Mouse (Mus musculus) kidney, adult 2 months (tissue): ENCODE results near the gene Chl1. TPM values are rescaled to one million over a fixed set of nuclear protein-coding genes. Genes with fewer than 3 reads are reported as not detected.

Experiments
- DNase-seq: peaks from one replicate; pipeline ENCODE4 v3.0.0; 2021
- H3K27ac ChIP-seq: fragments of 200-500 bp; 2 replicates; pipeline ENCODE4 v1.5.1; 2012; ENCODE audit warnings: low read depth, low read length, control low read depth, inconsistent platforms; ENCODE audit not compliant: insufficient read depth
- H3K27me3 ChIP-seq: fragments of 200-500 bp; replicated peaks from 2 replicates; pipeline ENCODE4 v1.6.1; 2012; ENCODE audit warnings: mild to moderate bottlenecking, moderate library complexity, low read length, inconsistent platforms; ENCODE audit not compliant: control insufficient read depth, insufficient read depth
- H3K36me3 ChIP-seq: fragments of 200-500 bp; 2 replicates; pipeline ENCODE4 v1.6.1; 2012; ENCODE audit warnings: mild to moderate bottlenecking, moderate library complexity, low read length, inconsistent platforms; ENCODE audit not compliant: control insufficient read depth, insufficient read depth
- H3K4me1 ChIP-seq: fragments of 200-500 bp; 2 replicates; pipeline ENCODE4 v1.6.1; 2011; ENCODE audit warnings: low read length; ENCODE audit not compliant: control insufficient read depth, insufficient read depth
- H3K4me3 ChIP-seq: fragments of 200-500 bp; 2 replicates; pipeline ENCODE4 v1.5.1; 2011; ENCODE audit warnings: mild to moderate bottlenecking, low read depth, low read length, control low read depth; ENCODE audit not compliant: insufficient read depth
- CTCF ChIP-seq: fragments of 200-500 bp; conservative IDR thresholded peaks from 2 replicates; pipeline ENCODE4 v1.5.1; 2011; ENCODE audit warnings: low read depth, mild to moderate bottlenecking, control low read depth, low read length, moderate library complexity, mixed read lengths; ENCODE audit not compliant: insufficient read depth, insufficient read length
- POLR2A ChIP-seq: fragments of 200-500 bp; IDR thresholded peaks from one replicate; pipeline ENCODE4 v1.6.1; 2011; ENCODE audit warnings: low read depth, low read length, control low read depth
- WGBS: fragments of 180-500 bp; shearing (Covaris S2); methylation state at CpG from one replicate; pipeline ENCODE4 v1.1.7; 2018; 5-methylcytosine and 5-hydroxymethylcytosine counted together
- polyA plus RNA-seq: library from polyadenylated mRNA; depleted of rRNA; stranded (reverse); fragments of >200 nt; gene quantifications from 2 replicates; pipeline ENCODE4 v1.2.3, GENCODE M21; 2012

Gene Chl1
- polyA plus RNA-seq, 1 experiment = 0.42 TPM

DNA sequence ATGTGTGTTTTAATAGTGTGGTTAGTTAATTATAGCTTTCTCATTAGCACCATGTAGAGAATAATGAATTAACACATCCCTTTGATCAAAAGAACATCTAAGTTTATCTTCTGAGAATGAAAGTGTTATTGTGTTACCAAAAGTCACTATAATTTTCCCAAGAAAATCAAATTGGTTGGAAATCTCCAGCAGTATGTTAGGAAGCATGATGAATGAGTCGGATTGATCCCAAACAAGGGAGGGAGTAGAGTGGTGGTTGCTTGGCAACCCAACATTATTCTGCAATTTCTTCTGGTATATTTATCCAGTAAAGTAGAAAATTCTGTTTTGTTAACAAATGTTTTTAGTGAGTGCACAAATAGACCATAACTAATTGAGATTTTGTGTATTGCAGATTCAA, 4.4 kb downstream of the Chl1 start:
- no peak for DNase-seq
- Histone ChIP-seq H3K4me3 (no peak overlapping the region), H3K27me3 (no peaks in the 10 kb centered on the region), H3K27ac (no peak overlapping the region), H3K36me3 (no peaks in the 10 kb centered on the region), H3K4me1 (no peaks in the 10 kb centered on the region)
- 91% methylated on average over 1 of the region's 1 CpGs for WGBS
- TF ChIP-seq CTCF = no peak
- no peak for TF ChIP-seq POLR2A

DNA sequence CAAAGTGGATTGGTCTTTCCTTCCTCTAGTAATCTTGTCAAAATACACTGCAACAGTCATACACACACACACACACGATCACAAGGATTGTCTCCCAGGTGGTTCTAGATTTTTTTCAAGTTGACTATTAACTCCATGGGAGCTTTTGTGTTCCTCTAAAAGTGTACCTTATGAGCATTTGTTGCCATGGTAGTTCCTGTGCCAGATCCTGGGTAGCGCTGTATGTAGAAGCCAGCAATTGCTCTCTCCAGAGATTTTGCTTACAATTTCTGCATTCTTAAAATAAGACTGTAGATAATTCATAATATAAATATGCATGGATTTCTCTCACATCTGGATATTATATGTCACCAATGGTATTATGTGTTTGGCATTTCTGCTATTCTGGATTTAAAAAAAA, 9.2 kb downstream of the Chl1 start:
- H3K36me3 ChIP-seq = no peaks in the 10 kb centered on the region
- TF ChIP-seq POLR2A (no peak), CTCF (no peak)
- WGBS = 72% methylated on average over 2 of the region's 2 CpGs
- no peak for DNase-seq
- no peaks in the 10 kb centered on the region; the same call in 1 of the 2 replicates for H3K27me3 ChIP-seq
- H3K4me1 ChIP-seq = no peaks in the 10 kb centered on the region
- no peak overlapping the region for H3K4me3 ChIP-seq
- H3K27ac ChIP-seq = no peak overlapping the region

DNA sequence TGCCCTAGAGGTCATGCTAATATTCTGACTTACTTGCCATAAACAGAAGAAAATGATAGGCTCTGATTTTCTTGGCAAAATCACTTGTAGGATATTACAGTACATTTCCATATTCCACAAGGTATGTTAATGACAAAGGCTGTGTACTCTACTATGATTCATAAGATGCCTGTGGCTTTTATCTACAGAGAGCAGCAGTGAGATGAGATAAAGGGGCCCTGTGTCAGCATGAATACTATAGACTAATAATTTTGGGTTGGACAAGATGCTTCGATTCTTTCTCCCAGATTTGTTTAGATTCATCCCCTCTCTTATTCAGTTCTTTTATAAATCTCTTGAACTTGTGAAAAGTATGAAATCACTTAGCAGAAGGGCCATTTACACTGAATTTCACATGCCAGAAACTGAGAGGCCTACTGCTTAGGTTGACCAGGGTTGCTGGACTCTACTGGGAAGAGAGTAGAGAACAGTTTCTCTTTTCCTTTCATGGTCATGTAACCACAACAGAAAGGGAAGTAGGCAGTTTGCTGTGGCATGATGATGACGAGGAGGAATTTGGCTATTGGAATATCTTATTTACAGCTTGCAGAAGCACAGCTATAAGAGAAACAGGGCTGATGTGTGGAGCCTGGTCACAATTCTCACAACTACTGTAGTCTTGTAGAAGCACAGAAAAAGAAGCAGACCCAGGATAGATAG, 15.1 kb downstream of the Chl1 start:
- Histone ChIP-seq H3K4me3 (no peak overlapping the region), H3K36me3 (no peaks in the 10 kb centered on the region), H3K4me1 (no peaks in the 10 kb centered on the region), H3K27ac (no peak overlapping the region), H3K27me3 (no peaks in the 10 kb centered on the region; the same call in 1 of the 2 replicates)
- DNase-seq = no peak
- TF ChIP-seq CTCF = no peak
- TF ChIP-seq POLR2A = no peak
- 76% methylated on average over 2 of the region's 2 CpGs for WGBS

DNA sequence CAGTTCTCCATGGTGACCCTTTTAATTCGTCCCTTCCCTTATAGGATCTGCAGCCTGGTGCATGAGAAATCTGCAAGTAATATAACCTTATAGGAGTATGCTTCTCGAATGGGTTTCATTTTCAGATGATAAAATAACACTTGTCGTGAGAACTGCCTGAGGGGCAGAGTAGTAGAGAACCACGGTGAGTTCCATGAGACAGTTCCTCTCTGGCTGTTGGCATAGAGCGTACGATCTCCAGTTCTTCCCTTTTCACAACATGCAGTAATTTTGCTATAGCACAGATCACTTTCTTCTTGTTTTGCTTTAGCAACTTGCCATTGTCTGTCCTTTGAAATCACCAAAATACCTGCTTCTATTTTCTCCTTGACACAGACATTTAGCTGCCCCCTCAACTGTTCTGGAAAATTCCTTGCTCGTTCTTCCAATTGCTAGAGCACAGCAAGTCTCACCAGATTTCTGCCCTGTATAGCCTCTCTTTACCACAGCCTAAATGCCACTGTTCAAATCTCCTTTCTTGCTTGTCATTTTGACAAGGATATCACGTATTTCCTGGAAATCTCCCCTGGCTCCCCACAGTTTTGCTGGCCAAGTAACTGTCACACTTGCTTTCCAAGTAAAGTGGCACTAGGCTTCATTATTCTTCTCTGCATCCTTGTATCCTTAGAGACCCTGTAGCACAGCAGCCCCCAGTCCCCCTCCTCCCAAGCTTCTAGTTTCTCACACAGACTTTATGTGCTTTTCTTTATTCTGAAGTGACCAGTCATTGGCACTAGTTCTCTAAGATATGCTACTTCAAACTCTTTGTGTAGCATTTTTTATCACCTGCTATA, 16.8 kb downstream of the Chl1 start:
- Histone ChIP-seq H3K27ac (no peak overlapping the region), H3K4me1 (no peaks in the 10 kb centered on the region)
- TF ChIP-seq CTCF (no peak), POLR2A (no peak)

DNA sequence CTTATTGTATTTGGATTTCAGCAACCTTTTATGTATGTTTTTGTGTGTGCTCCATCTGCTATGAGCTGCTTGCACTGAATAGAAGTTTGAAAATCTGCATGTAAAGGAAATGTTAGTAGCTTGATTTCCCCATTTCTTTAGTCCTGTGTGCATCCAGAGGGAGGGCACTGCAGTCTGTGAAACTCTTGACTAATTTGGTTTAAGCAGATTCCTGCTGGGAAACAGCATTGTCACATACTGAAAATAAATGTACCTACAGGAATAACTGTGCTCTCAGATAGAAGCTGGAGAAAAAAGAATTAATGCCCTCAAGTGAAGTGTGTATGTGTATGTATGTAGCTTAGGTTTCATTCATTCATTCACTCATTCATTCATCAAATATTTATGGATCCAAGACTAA, 22.7 kb downstream of the Chl1 start:
- TF ChIP-seq CTCF (no peak), POLR2A (no peak)
- no peak overlapping the region for H3K27ac ChIP-seq
- H3K4me3 ChIP-seq = no peak overlapping the region
- H3K36me3 ChIP-seq = no peaks in the 10 kb centered on the region
- H3K4me1 ChIP-seq = no peaks in the 10 kb centered on the region
- no peak for DNase-seq
- no peaks in the 10 kb centered on the region for H3K27me3 ChIP-seq

More for the DNA sequence above, 16.8 kb downstream of the Chl1 start:
- Histone ChIP-seq H3K27me3 (no peaks in the 10 kb centered on the region; the same call in 1 of the 2 replicates), H3K4me3 (no peak overlapping the region), H3K36me3 (no peaks in the 10 kb centered on the region)
- WGBS = 73% methylated on average over 8 of the region's 8 CpGs
- no peak for DNase-seq

DNA sequence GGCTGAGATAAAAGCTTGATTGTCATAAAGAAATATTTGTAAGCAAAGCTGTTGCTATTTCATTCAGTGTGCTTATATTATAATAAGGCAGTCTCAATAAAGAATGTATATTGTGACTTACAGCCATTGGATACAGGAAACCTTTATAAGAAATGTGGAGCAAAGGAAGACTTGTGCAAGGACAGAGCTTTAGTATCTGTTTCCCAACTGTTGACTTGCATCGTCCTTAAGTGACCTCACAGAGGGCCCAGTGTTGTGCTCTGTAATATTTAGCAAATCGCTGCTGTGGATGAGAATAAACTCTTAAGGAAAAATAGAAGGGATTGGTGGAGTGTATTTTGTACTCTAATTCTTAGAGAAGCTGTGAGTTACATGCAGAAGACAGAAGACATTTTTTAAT, 23.6 kb downstream of the Chl1 start:
- Histone ChIP-seq H3K36me3 (no peaks in the 10 kb centered on the region), H3K4me3 (no peak overlapping the region), H3K27ac (no peak overlapping the region), H3K4me1 (no peaks in the 10 kb centered on the region), H3K27me3 (no peaks in the 10 kb centered on the region)
- WGBS = 72% methylated on average over 2 of the region's 2 CpGs
- TF ChIP-seq POLR2A (no peak), CTCF (no peak)
- no peak for DNase-seq

DNA sequence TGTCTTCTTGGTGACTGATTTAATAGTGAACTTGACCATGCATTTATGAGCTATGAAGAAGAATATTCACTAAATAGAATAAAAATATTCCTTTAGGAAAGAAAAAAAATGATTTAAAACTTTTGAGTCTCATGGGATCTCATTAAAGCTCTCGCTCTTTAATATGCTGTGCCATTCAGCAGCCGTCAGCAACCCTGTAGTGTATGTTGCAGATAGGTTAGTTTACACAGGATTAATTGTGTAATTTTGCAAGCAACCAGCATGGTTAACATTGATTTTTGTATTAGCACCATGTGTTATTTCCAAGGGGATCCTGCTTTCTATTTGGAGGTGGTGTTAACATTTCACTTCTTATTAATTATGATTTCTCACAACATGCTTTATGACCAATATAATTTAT, 32.2 kb downstream of the Chl1 start:
- Histone ChIP-seq H3K4me3 (no peak overlapping the region), H3K4me1 (no peaks in the 10 kb centered on the region), H3K27ac (no peak overlapping the region), H3K27me3 (no peaks in the 10 kb centered on the region), H3K36me3 (no peaks in the 10 kb centered on the region)
- WGBS = 83% methylated on average over 2 of the region's 2 CpGs
- no peak for TF ChIP-seq POLR2A
- no peak for TF ChIP-seq CTCF
- DNase-seq = no peak
